Mouse (Mus musculus) forebrain, embryonic 13.5 days (tissue): ENCODE measurements around the gene Yipf3. TPM values are rescaled to one million over a fixed set of nuclear protein-coding genes. Genes with fewer than 3 reads are reported as not detected.

Experiments used
- ATAC-seq: fragments of 200-750 bp; cut with Nextera tagmentation; 2 replicates; pipeline ENCODE4 v1.8.0; 2017
- H3K27ac ChIP-seq: fragments of 300-500 bp; sonication (generic); 2 replicates; pipeline ENCODE4 v1.5.1; 2015; ENCODE audit warnings: inconsistent platforms, mild to moderate bottlenecking, moderate library complexity
- H3K27me3 ChIP-seq: fragments of 300-500 bp; sonication (generic); 2 replicates; pipeline ENCODE4 v1.6.1; 2015; ENCODE audit warnings: mild to moderate bottlenecking, inconsistent platforms
- H3K36me3 ChIP-seq: fragments of 300-500 bp; sonication (generic); 2 replicates; pipeline ENCODE4 v1.6.1; 2015; ENCODE audit warnings: mild to moderate bottlenecking, inconsistent platforms; ENCODE audit not compliant: poor library complexity, severe bottlenecking
- H3K4me1 ChIP-seq: fragments of 300-500 bp; sonication (generic); 2 replicates; pipeline ENCODE4 v1.6.1; 2015; ENCODE audit warnings: inconsistent platforms
- H3K4me2 ChIP-seq: fragments of 300-500 bp; sonication (generic); 2 replicates; pipeline ENCODE4 v1.6.1; 2015; ENCODE audit warnings: inconsistent platforms, mild to moderate bottlenecking, moderate library complexity
- H3K4me3 ChIP-seq: fragments of 300-500 bp; sonication (generic); 2 replicates; pipeline ENCODE4 v1.5.1; 2015; ENCODE audit warnings: mild to moderate bottlenecking, inconsistent platforms
- H3K9ac ChIP-seq: fragments of 300-500 bp; sonication (generic); 2 replicates; pipeline ENCODE4 v1.6.1; 2015; ENCODE audit warnings: mild to moderate bottlenecking, inconsistent platforms
- H3K9me3 ChIP-seq: fragments of 300-500 bp; sonication (generic); replicated peaks from 2 replicates; pipeline ENCODE4 v1.6.1; 2016; ENCODE audit warnings: inconsistent platforms
- WGBS: fragments of 180-500 bp; shearing (Covaris S2); methylation state at CpG from one replicate; pipeline ENCODE4 v1.1.7; 2015; 5-methylcytosine and 5-hydroxymethylcytosine counted together
- polyA plus RNA-seq: library from polyadenylated mRNA; unstranded; fragments of >200 nt; fragmentation: Nextera tagmentation; extraction: Ambion mirVana; gene quantifications from 2 replicates; pipeline ENCODE4 v1.2.1, GENCODE M21; 2015

Gene Yipf3
- polyA plus RNA-seq: 80.3 and 84.0 TPM in 2 replicates

DNA sequence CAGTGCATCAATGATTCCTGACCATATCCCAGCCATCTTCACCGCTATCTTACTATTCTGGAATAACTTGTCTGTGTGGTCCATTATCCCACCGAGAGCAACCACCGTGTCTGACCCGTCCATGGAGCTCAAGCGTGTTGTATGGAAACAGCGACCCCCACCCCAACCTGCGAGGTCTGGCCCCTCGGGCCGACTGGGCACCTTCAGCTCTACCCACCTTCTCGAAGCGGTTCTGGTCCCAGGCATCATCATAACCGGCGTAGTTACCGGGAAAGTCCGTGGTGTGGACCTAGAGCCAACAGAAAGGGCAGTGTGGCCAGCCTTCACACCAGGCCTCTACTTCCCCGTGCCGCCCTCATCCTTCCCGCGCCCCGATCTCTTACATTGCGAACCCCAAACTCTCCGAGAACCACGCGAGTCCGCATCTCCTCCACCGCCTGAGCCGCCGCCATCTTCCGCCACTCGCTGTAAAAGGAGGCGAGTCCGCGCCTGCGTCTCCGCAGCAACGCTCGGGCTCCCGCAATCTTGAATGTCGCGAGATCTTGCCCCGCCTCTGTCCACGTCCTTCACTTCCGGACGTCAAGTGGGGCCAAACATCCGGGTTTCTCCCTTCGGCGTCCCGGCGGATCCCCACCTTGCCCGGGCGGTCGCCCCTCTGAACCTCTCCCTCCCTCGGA lies at the start of gene Yipf3, which contains the start of gene Polr1c:
TSS of gene Yipf3 (plus strand) at position 569 of the 677 bp plus-strand sequence.
TSS of gene Polr1c (minus strand) at position 543 of the 677 bp plus-strand sequence.
- Histone ChIP-seq H3K4me1 (peaks cover 22% of the 10 kb centered on the region), H3K4me2 (peak within 1 kb of the TSS; percentile 94), H3K27me3 (no peaks in the 10 kb centered on the region), H3K36me3 (peaks cover 73% of the 10 kb centered on the region), H3K4me3 (peak within 1 kb of the TSS; percentile 79), H3K9me3 (no peaks in the 10 kb centered on the region), H3K27ac (peak within 1 kb of the TSS; percentile 75), H3K9ac (peak within 1 kb of the TSS; percentile 97)
- WGBS: 1% methylated on average over 53 of the region's 53 CpGs
- peak; percentile 95 for ATAC-seq

DNA sequence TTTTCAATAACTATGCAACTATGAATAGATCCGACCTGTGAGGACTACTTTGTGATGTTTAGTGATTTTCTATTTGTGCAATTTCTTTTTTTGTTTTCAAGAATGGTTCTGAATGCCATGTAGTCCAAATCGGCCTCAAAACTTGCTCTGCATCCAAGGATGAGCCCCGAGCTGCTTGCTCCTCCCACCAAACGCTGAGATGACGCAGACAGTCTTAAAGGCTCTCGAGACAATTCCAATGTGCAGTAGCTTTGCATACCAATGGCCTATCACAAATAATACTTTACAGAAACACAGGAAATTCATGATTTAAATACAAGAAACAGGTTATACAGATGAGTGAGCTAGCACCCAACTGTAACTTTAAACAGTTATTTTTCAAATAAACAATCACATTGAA lies 46.7 kb upstream of the Yipf3 start:
- ATAC-seq: no peak
- H3K4me2 ChIP-seq: peak overlapping the region; percentile 79
- 64% methylated on average over 6 of the region's 6 CpGs for WGBS
- peak overlapping the region; percentile 79 for H3K4me3 ChIP-seq
- H3K27me3 ChIP-seq: no peaks in the 10 kb centered on the region
- H3K9ac ChIP-seq: peak overlapping the region; percentile 89
- H3K27ac ChIP-seq: no peak overlapping the region
- no peaks in the 10 kb centered on the region for H3K9me3 ChIP-seq
- peaks cover 41% of the 10 kb centered on the region for H3K36me3 ChIP-seq
- peaks cover 40% of the 10 kb centered on the region for H3K4me1 ChIP-seq

DNA sequence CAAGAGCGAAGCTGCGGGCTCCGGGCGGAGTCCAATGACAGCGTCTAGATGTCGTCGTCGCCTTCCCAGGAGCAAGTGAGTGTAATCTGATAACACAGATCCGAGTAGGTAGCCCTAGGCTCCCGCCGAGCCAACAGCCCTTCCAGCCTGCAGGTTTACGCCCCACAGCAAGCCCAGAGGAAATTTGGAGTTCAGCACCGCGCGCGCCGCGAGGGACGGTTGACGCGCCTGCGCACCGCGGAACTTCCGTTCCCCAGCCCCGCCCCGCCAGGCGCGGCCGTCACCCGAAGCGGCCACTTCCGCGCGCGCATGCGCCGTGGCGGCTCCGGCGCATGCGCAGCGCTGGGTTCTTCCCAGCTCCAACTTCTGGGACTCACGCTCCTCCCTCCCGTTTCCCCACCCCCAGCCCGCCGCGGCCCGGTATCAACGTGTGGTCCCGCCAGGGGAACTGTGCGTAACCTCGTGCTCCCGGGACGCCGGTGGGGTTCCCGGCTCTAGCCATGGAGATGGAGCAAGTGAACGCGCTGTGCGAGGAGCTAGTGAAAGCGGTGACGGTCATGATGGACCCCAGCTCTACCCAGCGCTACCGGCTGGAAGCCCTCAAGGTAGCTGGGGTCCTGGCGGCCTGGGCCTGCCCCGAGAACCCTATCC lies 45.3 kb upstream of the Yipf3 start, which contains the start of the genes Polh and Xpo5:
TSS of gene Polh (minus strand) at position 225 of the 651 bp plus-strand sequence.
TSS of gene Xpo5 (plus strand) at position 362 of the 651 bp plus-strand sequence.
- no peaks in the 10 kb centered on the region for H3K9me3 ChIP-seq
- no peaks in the 10 kb centered on the region for H3K27me3 ChIP-seq
- peaks cover 41% of the 10 kb centered on the region for H3K36me3 ChIP-seq
- H3K4me2 ChIP-seq: peak within 1 kb of the TSS; percentile 79
- ATAC-seq: peak; percentile 97
- under 1% methylated on average over 65 of the region's 66 CpGs for WGBS
- H3K27ac ChIP-seq: peak within 1 kb of the TSS; percentile 85
- peaks cover 40% of the 10 kb centered on the region for H3K4me1 ChIP-seq
- H3K9ac ChIP-seq: peak within 1 kb of the TSS; percentile 89
- peak within 1 kb of the TSS; percentile 79 for H3K4me3 ChIP-seq

DNA sequence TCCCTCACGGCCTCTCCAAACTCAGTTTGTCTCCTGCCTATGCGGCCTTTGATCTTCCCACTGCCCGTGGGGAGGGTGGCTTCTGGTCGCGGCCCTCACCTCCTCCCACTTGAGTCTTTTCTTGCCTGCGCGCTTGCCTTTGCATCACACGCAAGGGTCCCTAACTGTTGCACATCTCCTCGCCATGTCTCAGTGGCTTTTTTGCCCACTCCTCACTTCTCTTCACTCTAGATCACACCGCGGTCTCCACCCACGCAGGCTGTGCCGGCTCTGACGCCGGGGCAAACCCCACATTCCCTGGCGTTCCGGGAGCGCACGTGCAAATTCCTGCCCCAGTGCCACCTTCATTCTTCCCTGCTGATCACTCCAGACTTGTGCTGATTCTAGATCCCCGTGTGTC lies 44.8 kb upstream of the Yipf3 start:
- H3K27ac ChIP-seq: peak overlapping the region; percentile 69
- H3K4me1 ChIP-seq: peaks cover 40% of the 10 kb centered on the region
- H3K9ac ChIP-seq: peak overlapping the region; percentile 89
- peaks cover 41% of the 10 kb centered on the region for H3K36me3 ChIP-seq
- peak overlapping the region; percentile 79 for H3K4me2 ChIP-seq
- under 1% methylated on average over 20 of the region's 20 CpGs for WGBS
- H3K4me3 ChIP-seq: peak overlapping the region; percentile 79
- no peak for ATAC-seq
- no peaks in the 10 kb centered on the region for H3K27me3 ChIP-seq
- no peaks in the 10 kb centered on the region for H3K9me3 ChIP-seq

DNA sequence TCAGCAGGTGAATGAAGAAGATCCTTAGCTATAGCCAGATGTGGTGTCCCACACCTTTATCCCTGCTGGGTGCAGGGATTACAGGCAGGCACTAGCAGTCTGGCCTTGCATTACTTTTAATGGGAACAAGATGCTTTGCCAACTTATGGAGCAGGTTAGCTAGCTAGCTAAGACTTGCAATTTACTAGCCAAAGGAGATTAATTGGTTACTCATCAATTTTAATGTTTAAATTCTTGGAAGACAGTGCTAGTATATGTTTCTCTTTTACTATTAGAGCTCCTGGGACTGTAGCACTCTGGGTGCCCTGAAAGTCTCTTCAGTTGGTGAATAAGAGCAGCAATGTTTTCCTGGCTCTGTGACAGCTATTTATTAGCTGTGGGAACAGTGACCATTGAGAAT lies 41.2 kb upstream of the Yipf3 start:
- no peak overlapping the region for H3K4me3 ChIP-seq

DNA sequence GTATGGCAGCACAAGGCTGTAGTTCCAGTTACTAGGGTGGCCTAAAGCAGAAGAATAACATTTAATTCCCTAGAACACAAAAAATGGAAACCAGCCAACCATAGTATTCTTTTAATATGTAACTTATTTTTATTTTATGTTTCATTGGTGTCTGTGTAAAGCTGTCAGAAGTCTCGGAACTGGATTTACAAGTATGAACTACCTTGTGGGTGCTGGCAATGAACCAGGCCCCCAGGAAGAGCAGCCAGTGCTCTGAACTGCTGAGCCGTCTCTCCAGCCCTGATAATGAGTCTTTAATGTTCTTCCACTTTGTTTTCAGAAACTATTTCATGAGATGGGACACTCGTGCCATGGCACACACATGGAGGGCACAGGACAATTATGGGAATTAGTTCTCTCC lies 37.3 kb upstream of the Yipf3 start:
- Histone ChIP-seq H3K4me1 (no peaks in the 10 kb centered on the region), H3K9me3 (no peaks in the 10 kb centered on the region), H3K4me2 (no peak overlapping the region), H3K9ac (no peak overlapping the region), H3K4me3 (no peak overlapping the region), H3K27ac (no peak overlapping the region), H3K36me3 (peaks cover 93% of the 10 kb centered on the region), H3K27me3 (no peaks in the 10 kb centered on the region)
- WGBS: 93% methylated on average over 3 of the region's 3 CpGs
- no peak for ATAC-seq

More for the DNA sequence above, 41.2 kb upstream of the Yipf3 start:
- ATAC-seq: no peak
- Histone ChIP-seq H3K27me3 (no peaks in the 10 kb centered on the region), H3K27ac (no peak overlapping the region), H3K9me3 (no peaks in the 10 kb centered on the region), H3K36me3 (peaks cover 61% of the 10 kb centered on the region), H3K4me1 (peaks cover 20% of the 10 kb centered on the region), H3K4me2 (no peak overlapping the region), H3K9ac (no peak overlapping the region)

DNA sequence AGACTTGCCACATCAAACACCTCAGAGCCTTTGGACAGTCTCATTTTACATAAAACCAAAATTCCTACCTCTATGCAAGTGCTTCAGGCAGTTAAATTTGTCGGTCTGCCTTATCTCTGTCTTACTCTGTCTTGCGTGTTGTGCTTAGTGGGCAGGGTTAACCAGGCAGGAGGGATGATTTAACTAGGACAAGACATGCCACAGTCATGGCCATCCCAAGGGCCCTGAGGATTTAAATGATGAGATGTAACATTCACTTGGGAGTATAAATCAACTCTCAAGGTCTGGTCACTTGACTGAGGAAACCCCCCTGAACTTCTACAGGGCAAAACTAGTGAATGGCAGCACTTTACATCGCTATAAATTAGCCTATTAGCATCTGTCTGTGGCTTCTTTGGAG lies 26.3 kb upstream of the Yipf3 start:
- no peak for ATAC-seq
- no peaks in the 10 kb centered on the region for H3K27me3 ChIP-seq
- H3K4me3 ChIP-seq: no peak overlapping the region
- WGBS: 85% methylated on average over 3 of the region's 3 CpGs
- H3K4me1 ChIP-seq: no peaks in the 10 kb centered on the region
- no peak overlapping the region for H3K27ac ChIP-seq
- no peak overlapping the region for H3K4me2 ChIP-seq
- no peaks in the 10 kb centered on the region for H3K9me3 ChIP-seq
- no peak overlapping the region for H3K9ac ChIP-seq
- H3K36me3 ChIP-seq: peaks cover 99% of the 10 kb centered on the region

DNA sequence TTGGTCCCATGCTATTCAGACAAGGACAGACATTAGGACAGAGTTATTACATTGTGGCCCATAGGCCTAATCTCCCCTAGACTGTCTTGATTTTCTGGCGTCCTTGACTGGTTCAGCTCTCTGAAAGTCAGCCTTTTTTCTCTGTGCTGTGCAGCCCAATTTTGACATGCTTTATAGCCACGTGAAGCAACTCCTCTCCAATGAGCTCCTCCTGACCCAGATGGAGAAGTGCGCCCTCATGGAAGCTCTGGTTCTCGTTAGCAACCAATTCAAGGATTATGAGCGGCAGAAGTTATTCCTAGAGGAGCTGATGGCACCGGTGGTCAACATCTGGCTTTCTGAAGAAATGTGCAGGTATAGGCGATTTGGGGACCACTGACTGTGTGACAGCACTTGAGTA lies 20.3 kb upstream of the Yipf3 start:
- WGBS: 89% methylated on average over 7 of the region's 7 CpGs
- H3K27ac ChIP-seq: no peak overlapping the region
- no peaks in the 10 kb centered on the region for H3K9me3 ChIP-seq
- no peaks in the 10 kb centered on the region for H3K27me3 ChIP-seq
- no peak overlapping the region for H3K4me3 ChIP-seq
- no peak overlapping the region for H3K9ac ChIP-seq
- no peak overlapping the region for H3K4me2 ChIP-seq
- peaks cover 97% of the 10 kb centered on the region for H3K36me3 ChIP-seq
- no peak for ATAC-seq
- H3K4me1 ChIP-seq: no peaks in the 10 kb centered on the region

DNA sequence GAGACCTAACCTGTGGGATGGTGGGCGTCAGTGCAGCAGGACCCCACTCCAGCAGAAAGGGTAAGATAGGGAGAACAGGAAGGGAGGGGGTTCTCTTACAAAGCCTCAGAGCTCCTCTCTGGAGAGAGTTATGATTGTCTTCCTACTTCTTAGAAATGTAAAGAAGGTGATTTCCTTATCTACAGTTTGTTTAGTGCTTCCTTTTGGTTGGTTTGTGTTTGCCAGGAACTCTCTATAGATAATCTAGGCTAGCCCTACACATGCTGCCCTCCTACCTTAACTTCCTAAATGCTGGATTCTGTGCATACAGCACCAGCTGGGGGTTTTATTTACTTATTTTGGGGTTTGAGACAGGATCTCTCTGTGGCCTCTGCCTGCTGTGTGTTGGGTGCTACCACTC lies 11.8 kb upstream of the Yipf3 start:
- ATAC-seq: no peak
- 96% methylated on average over 1 of the region's 1 CpGs for whole genome bisulfite sequencing
- peaks cover 89% of the 10 kb centered on the region for H3K36me3 ChIP-seq
- H3K27me3 ChIP-seq: no peaks in the 10 kb centered on the region
- H3K4me3 ChIP-seq: no peak overlapping the region
- no peak overlapping the region for H3K4me2 ChIP-seq
- no peaks in the 10 kb centered on the region for H3K4me1 ChIP-seq
- no peaks in the 10 kb centered on the region for H3K9me3 ChIP-seq
- H3K27ac ChIP-seq: no peak overlapping the region
- H3K9ac ChIP-seq: no peak overlapping the region

DNA sequence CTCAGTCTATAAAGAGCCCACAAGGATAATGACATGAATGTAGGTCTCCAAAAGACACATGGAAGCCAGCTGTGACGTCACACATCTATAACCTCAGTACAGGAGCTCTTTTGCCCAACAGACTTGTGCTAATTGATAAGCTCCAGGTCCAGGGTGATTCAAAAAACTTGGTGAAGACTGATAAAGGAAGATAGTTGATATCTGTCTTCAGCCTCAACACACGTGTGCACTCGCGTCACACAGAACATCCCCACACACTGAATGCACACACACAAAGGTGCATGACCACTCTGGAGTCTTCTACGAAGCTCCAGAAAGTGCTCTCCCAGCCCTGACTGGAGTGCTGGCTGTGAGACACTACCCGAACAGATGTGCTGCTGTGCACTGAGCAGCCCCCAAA lies 10.8 kb upstream of the Yipf3 start:
- peaks cover 91% of the 10 kb centered on the region for H3K36me3 ChIP-seq
- 94% methylated on average over 6 of the region's 6 CpGs for WGBS
- H3K4me2 ChIP-seq: no peak overlapping the region
- H3K27ac ChIP-seq: no peak overlapping the region
- no peak overlapping the region for H3K9ac ChIP-seq
- ATAC-seq: no peak
- no peaks in the 10 kb centered on the region for H3K27me3 ChIP-seq
- H3K9me3 ChIP-seq: no peaks in the 10 kb centered on the region
- no peaks in the 10 kb centered on the region for H3K4me1 ChIP-seq
- no peak overlapping the region for H3K4me3 ChIP-seq

DNA sequence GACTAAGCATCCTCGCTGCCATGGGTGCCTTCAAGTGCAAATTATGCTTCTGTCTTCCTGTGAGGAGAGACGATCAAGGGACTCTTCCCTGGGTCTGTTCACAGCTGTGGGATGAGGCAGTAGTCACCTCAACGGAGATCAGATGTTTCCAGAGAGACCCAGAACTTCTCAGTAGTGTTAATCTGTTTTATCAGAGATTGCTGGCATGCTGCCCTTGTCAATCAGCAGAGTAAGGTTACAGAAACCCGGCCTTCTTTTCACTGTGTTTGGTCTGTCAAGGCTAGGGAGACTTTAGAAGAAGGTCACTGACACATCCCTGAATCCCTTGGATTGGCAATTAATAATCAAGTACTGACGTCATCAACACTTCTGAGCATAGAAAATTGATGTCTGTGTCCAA lies 10.4 kb upstream of the Yipf3 start:
- H3K4me3 ChIP-seq: no peak overlapping the region
- peaks cover 92% of the 10 kb centered on the region for H3K36me3 ChIP-seq
- no peak overlapping the region for H3K27ac ChIP-seq
- H3K9me3 ChIP-seq: no peaks in the 10 kb centered on the region
- H3K27me3 ChIP-seq: no peaks in the 10 kb centered on the region
- no peak overlapping the region for H3K9ac ChIP-seq
- H3K4me2 ChIP-seq: no peak overlapping the region
- 81% methylated on average over 5 of the region's 5 CpGs for WGBS
- ATAC-seq: no peak
- H3K4me1 ChIP-seq: no peaks in the 10 kb centered on the region

DNA sequence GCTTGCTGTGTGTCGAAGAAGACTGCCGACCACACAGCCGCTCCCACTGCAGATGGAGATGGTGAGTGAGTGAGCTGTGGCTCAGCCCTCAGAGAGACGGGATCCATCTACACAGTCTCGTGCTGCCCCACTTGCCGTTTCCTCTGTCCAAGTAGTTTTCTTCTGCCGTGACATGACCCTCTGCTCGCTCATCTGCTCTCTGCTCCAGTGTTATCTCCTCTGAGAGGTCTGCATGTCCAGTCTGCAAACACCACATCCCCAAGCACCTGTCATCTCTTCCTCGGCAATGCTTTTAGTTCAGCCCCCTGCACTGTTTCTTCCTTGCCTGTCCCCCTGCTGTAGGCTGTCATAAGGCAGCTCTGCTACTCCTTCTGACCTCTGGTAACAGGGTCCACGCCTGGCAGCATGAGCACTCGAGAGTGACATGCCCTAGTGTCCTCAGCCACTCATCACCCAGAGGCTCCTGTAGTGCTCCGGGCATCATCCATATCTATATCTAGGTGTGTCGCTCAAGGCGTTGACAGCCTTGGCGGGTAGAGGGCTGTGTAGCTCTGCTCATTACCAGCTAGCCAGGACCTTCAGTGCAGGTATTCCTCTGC lies 8.3 kb upstream of the Yipf3 start:
- 95% methylated on average over 15 of the region's 15 CpGs for WGBS
- Histone ChIP-seq H3K27me3 (no peaks in the 10 kb centered on the region), H3K4me2 (no peak overlapping the region), H3K4me3 (no peak overlapping the region), H3K27ac (no peak overlapping the region), H3K9me3 (no peaks in the 10 kb centered on the region), H3K9ac (no peak overlapping the region), H3K4me1 (no peaks in the 10 kb centered on the region), H3K36me3 (peaks cover 94% of the 10 kb centered on the region)
- no peak for ATAC-seq
